Mouse (Mus musculus): ENCODE measurements around the gene Slc2a12. TPM values are rescaled to one million over a fixed set of nuclear protein-coding genes. Genes with fewer than 3 reads are reported as not detected.

Slc2a12 gene
- total and polyA plus RNA-seq, 3 experiments: 0.01 to 0.35 TPM; not detected in 1

DNA sequence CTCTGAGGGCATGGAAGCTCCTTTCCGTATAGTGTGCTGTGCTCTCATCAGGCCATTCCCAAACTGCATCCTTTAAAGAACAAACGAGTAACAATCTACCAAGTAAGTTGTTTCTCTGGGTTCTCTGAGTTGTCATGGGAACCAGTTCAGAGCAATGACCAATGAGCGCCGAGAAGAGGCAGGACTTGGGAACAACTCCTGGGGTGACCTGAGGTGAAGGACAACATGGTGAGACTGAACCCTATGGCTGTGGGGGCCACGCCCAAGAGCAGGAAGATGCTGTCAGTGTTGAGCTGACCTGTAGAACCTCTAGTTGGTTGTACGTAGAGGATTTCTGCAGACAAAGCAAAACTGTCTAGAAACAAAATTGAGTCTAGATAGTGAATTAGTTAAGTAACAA lies 43.8 kb upstream of the Slc2a12 start:
- no peak for TF ChIP-seq USF1 (IDR thresholded peaks at IDR 0.05; ENCODE audit: low read depth, low read length)
- TF ChIP-seq ZMIZ1 (IDR thresholded peaks at IDR 0.05; ENCODE audit: low read depth, low read length): no peak
- TF ChIP-seq ZNF384 (IDR thresholded peaks at IDR 0.05; ENCODE audit: low read depth, low read length): no peak
- TF ChIP-seq RAD21 (IDR thresholded peaks at IDR 0.05; ENCODE audit: low read depth, low read length): no peak
- TF ChIP-seq NELFE (IDR thresholded peaks at IDR 0.05; ENCODE audit: low read depth, low read length): no peak
- no peak for TF ChIP-seq MAZ (IDR thresholded peaks at IDR 0.05; ENCODE audit: low read depth, low read length)
- no peak for TF ChIP-seq POLR2AphosphoS5 (IDR thresholded peaks at IDR 0.05; ENCODE audit: borderline replicate concordance, low read depth, low read length)
- TF ChIP-seq E2F4 (IDR thresholded peaks at IDR 0.05; ENCODE audit: borderline replicate concordance, low read depth, low read length): no peak
- no peak for TF ChIP-seq SMC3 (IDR thresholded peaks at IDR 0.05; ENCODE audit: low read depth, low read length)
- TF ChIP-seq MYB (IDR thresholded peaks at IDR 0.05; ENCODE audit: low read depth, low read length): no peak
- TF ChIP-seq TBP (IDR thresholded peaks at IDR 0.05; ENCODE audit: low read depth, low read length): no peak
- no peak for TF ChIP-seq ZC3H11A (IDR thresholded peaks at IDR 0.05; ENCODE audit: low read depth, low read length)
- TF ChIP-seq POLR2A (IDR thresholded peaks at IDR 0.05; ENCODE audit: control insufficient read depth in 1 of 2, insufficient read depth in 1 of 2, low read depth in 1 of 2, low read length in 2 of 2, poor library complexity in 1 of 2): no peak
- no peak for TF ChIP-seq CHD1 (IDR thresholded peaks at IDR 0.05; ENCODE audit: low read depth, low read length)
- TF ChIP-seq NRF1 (IDR thresholded peaks at IDR 0.05; ENCODE audit: insufficient read depth, low read depth, low read length, poor library complexity, severe bottlenecking): no peak
- no peak for TF ChIP-seq TAL1 (IDR thresholded peaks at IDR 0.05; ENCODE audit: low read length)
- no peak for TF ChIP-seq KAT2A (conservative IDR thresholded peaks at IDR 0.05; ENCODE audit: low read depth, low read length)
- no peak for TF ChIP-seq JUND (IDR thresholded peaks at IDR 0.05; ENCODE audit: low read depth, low read length)

DNA sequence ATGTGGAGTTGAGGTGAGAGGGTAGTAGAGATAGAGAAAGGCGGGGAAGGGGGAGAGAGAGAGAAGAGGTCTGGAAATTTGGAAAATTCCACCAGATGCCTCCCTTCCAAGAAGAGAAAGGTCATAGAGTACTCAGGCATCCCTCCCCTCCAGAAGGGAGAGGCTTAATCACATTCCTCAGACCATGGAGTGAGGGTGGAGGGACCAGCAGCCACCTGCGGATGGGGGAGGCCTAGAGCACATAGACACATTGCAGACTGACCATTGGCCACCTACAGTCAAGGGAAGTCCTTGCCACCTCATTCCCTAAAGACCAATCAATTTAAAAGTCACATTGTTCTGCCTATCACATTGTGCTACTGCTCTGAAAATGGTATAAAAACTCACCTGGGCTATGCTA lies 40.0 kb upstream of the Slc2a12 start:
- DNase-seq (ENCODE audit: low read depth, low spot score): no peak
- no peaks in the 10 kb centered on the region for H3K36me3 ChIP-seq (ENCODE audit: control insufficient read depth in 1 of 2, insufficient read depth in 2 of 2, low read length in 2 of 2)
- H3K79me2 ChIP-seq (ENCODE audit: control insufficient read depth, insufficient read depth, low read length, poor library complexity): no peaks in the 10 kb centered on the region
- no peak overlapping the region for H3K4me3 ChIP-seq (ENCODE audit: control insufficient read depth in 1 of 2, insufficient read depth in 1 of 2, low read depth in 2 of 2, low read length in 2 of 2)
- no peaks in the 10 kb centered on the region for H3K27me3 ChIP-seq (ENCODE audit: control insufficient read depth in 1 of 2, insufficient read depth in 2 of 2, low read length in 2 of 2)
- H3K4me1 ChIP-seq (ENCODE audit: control insufficient read depth in 1 of 2, insufficient read depth in 2 of 2, low read length in 2 of 2): no peaks in the 10 kb centered on the region
- H3K9me3 ChIP-seq (replicated peaks; ENCODE audit: insufficient read depth, low read length): no peaks in the 10 kb centered on the region
- H3K27ac ChIP-seq (ENCODE audit: control insufficient read depth, low read depth, low read length): no peak overlapping the region
- TF ChIP-seq MYC (IDR thresholded peaks at IDR 0.05; ENCODE audit: low read depth, low read length) (no peak), JUND (IDR thresholded peaks at IDR 0.05; ENCODE audit: low read depth, low read length) (no peak), CHD1 (IDR thresholded peaks at IDR 0.05; ENCODE audit: low read depth, low read length) (no peak), TAL1 (IDR thresholded peaks at IDR 0.05; ENCODE audit: low read length) (no peak), KAT2A (conservative IDR thresholded peaks at IDR 0.05; ENCODE audit: low read depth, low read length) (no peak), TBP (IDR thresholded peaks at IDR 0.05; ENCODE audit: low read depth, low read length) (no peak), EP300 (IDR thresholded peaks at IDR 0.05; ENCODE audit: low read depth in 1 of 2, low read length in 2 of 2) (no peak), ETS1 (IDR thresholded peaks at IDR 0.05; ENCODE audit: low read depth, low read length) (no peak), SIN3A (IDR thresholded peaks at IDR 0.05; ENCODE audit: low read length) (no peak), ZNF384 (IDR thresholded peaks at IDR 0.05; ENCODE audit: low read depth, low read length) (no peak), ZKSCAN1 (IDR thresholded peaks at IDR 0.05; ENCODE audit: low read depth, low read length) (no peak)
- no peak overlapping the region for H3K9ac ChIP-seq (ENCODE audit: control insufficient read depth, low read depth, low read length, poor library complexity, severe bottlenecking)

More for the DNA sequence above, 43.8 kb upstream of the Slc2a12 start:
- H3K36me3 ChIP-seq (ENCODE audit: control insufficient read depth in 1 of 2, insufficient read depth in 2 of 2, low read length in 2 of 2): no peaks in the 10 kb centered on the region
- H3K27me3 ChIP-seq (ENCODE audit: control insufficient read depth in 1 of 2, insufficient read depth in 2 of 2, low read length in 2 of 2): no peaks in the 10 kb centered on the region
- no peaks in the 10 kb centered on the region for H3K9me3 ChIP-seq (replicated peaks; ENCODE audit: insufficient read depth, low read length)
- H3K4me3 ChIP-seq (ENCODE audit: control insufficient read depth in 1 of 2, insufficient read depth in 1 of 2, low read depth in 2 of 2, low read length in 2 of 2): no peak overlapping the region
- H3K9ac ChIP-seq (ENCODE audit: control insufficient read depth, low read depth, low read length, poor library complexity, severe bottlenecking): no peak overlapping the region
- no peak for DNase-seq (ENCODE audit: low read depth, low spot score)
- H3K4me1 ChIP-seq (ENCODE audit: control insufficient read depth in 1 of 2, insufficient read depth in 2 of 2, low read length in 2 of 2): no peaks in the 10 kb centered on the region
- H3K79me2 ChIP-seq (ENCODE audit: control insufficient read depth, insufficient read depth, low read length, poor library complexity): no peaks in the 10 kb centered on the region
- H3K27ac ChIP-seq (ENCODE audit: control insufficient read depth, low read depth, low read length): no peak overlapping the region

Data from MEL (cell line).